Mouse (Mus musculus) cerebellum, adult 2 months (tissue): ENCODE data around the gene Lyrm7.

Experiments used
- CTCF ChIP-seq: fragments of 200-500 bp; IDR thresholded peaks from 2 replicates; pipeline ENCODE4 v1.5.1; 2011; ENCODE audit warnings: low read depth, mild to moderate bottlenecking, control low read depth, low read length, moderate library complexity, borderline replicate concordance; ENCODE audit not compliant: insufficient read depth
- POLR2A ChIP-seq: fragments of 200-500 bp; IDR thresholded peaks from 2 replicates; pipeline ENCODE4 v1.6.1; 2011; ENCODE audit warnings: low read length, control low read depth, borderline replicate concordance; ENCODE audit not compliant: insufficient read depth

GRCm38 (mm10) chr11:54819489-54819888 is 41.2 kb downstream of the Lyrm7 start:
- TF ChIP-seq POLR2A (no peak), CTCF (no peak)
